Mouse (Mus musculus): ENCODE results near the gene Twsg1. TPM values are rescaled to one million over a fixed set of nuclear protein-coding genes. Genes with fewer than 3 reads are reported as not detected.
"Not testable (repeated sequence)": the region's sequence is repeated elsewhere in the genome, so short reads cannot be mapped to it uniquely, and the experiment has no call there.

Twsg1 gene
- 16.0 and 16.9 TPM in 2 replicates for polyA plus RNA-seq (2015; fragmentation: Nextera tagmentation; extraction: Ambion mirVana)

- no peaks in the 10 kb centered on the region for H3K27me3 ChIP-seq (ENCODE audit: control insufficient read depth, insufficient read depth, low read depth, low read length)
- H3K4me1 ChIP-seq (ENCODE audit: control insufficient read depth, low read depth, low read length): peaks cover 10% of the 10 kb centered on the region
Observed at GRCm38 (mm10) chr17:65950622-65951404, at the start of gene Twsg1. Gene Twsg1, minus strand, starts transcription at chr17:65951226.

GRCm38 (mm10) chr17:65988151-65988820 lies 37.3 kb upstream of the Twsg1 start:
- H3K36me3 ChIP-seq (ENCODE audit: control insufficient read depth, insufficient read depth): no peaks in the 10 kb centered on the region
- no peak overlapping the region for H3K4me2 ChIP-seq (ENCODE audit: low read depth, low read length)
- H3K27me3 ChIP-seq (ENCODE audit: control insufficient read depth, insufficient read depth, low read depth, low read length): no peaks in the 10 kb centered on the region
- H3K27ac ChIP-seq (ENCODE audit: low read length): no peak overlapping the region
- H3K4me1 ChIP-seq (ENCODE audit: control insufficient read depth, low read depth, low read length): peaks cover 6% of the 10 kb centered on the region; the same call in 1 of the 2 replicates
- ATAC-seq (ENCODE audit: low read depth): no peak
- no peak overlapping the region for H3K9ac ChIP-seq (ENCODE audit: low read depth, low read length)
- 23% methylated on average over 3 of the region's 3 CpGs for WGBS (ENCODE audit: insufficient replicate concordance)
- no peak overlapping the region for H3K4me3 ChIP-seq (ENCODE audit: low read depth, low read length)
- H3K9me3 ChIP-seq (replicated peaks; ENCODE audit: control insufficient read depth, low read length): no peaks in the 10 kb centered on the region

More at GRCm38 (mm10) chr17:65950622-65951404, at the start of gene Twsg1:
- H3K27ac ChIP-seq (ENCODE audit: low read length): peak within 1 kb of the TSS; percentile 85
- peak within 1 kb of the TSS; percentile 92 for H3K9ac ChIP-seq (ENCODE audit: low read depth, low read length)
- H3K36me3 ChIP-seq (ENCODE audit: control insufficient read depth, insufficient read depth): no peaks in the 10 kb centered on the region
- peak within 1 kb of the TSS; percentile 91 for H3K4me2 ChIP-seq (ENCODE audit: low read depth, low read length)
- WGBS (ENCODE audit: insufficient replicate concordance): under 1% methylated on average over 86 of the region's 87 CpGs
- H3K4me3 ChIP-seq (ENCODE audit: low read depth, low read length): peak within 1 kb of the TSS; percentile 90
- no peaks in the 10 kb centered on the region for H3K9me3 ChIP-seq (replicated peaks; ENCODE audit: control insufficient read depth, low read length)
- ATAC-seq (ENCODE audit: low read depth): peak; percentile 97

- not testable (repeated sequence) for H3K27me3 ChIP-seq (ENCODE audit: control insufficient read depth, insufficient read depth, low read depth, low read length); H3K36me3 ChIP-seq (ENCODE audit: control insufficient read depth, insufficient read depth); H3K4me3 ChIP-seq (ENCODE audit: low read depth, low read length); H3K4me1 ChIP-seq (ENCODE audit: control insufficient read depth, low read depth, low read length); H3K9ac ChIP-seq (ENCODE audit: low read depth, low read length); H3K9me3 ChIP-seq (replicated peaks; ENCODE audit: control insufficient read depth, low read length); H3K4me2 ChIP-seq (ENCODE audit: low read depth, low read length)
- peak; percentile 73 for ATAC-seq (ENCODE audit: low read depth)
- H3K27ac ChIP-seq (ENCODE audit: low read length): peak overlapping the region; percentile 14; the same call in 1 of the 2 replicates
Observed at GRCm38 (mm10) chr17:65976720-65977119, 25.7 kb upstream of the Twsg1 start.

- Histone ChIP-seq H3K27ac (ENCODE audit: low read length) (no peak overlapping the region), H3K9ac (ENCODE audit: low read depth, low read length) (no peak overlapping the region), H3K4me3 (ENCODE audit: low read depth, low read length) (no peak overlapping the region), H3K36me3 (ENCODE audit: control insufficient read depth, insufficient read depth) (no peaks in the 10 kb centered on the region), H3K9me3 (replicated peaks; ENCODE audit: control insufficient read depth, low read length) (no peaks in the 10 kb centered on the region), H3K27me3 (ENCODE audit: control insufficient read depth, insufficient read depth, low read depth, low read length) (no peaks in the 10 kb centered on the region), H3K4me1 (ENCODE audit: control insufficient read depth, low read depth, low read length) (no peaks in the 10 kb centered on the region), H3K4me2 (ENCODE audit: low read depth, low read length) (no peak overlapping the region)
- no peak for ATAC-seq (ENCODE audit: low read depth)
- WGBS (ENCODE audit: insufficient replicate concordance): 60% methylated on average over 11 of the region's 11 CpGs
Observed at GRCm38 (mm10) chr17:65967751-65968150, 16.7 kb upstream of the Twsg1 start.

GRCm38 (mm10) chr17:65962263-65962662 lies 11.2 kb upstream of the Twsg1 start:
- no peak for ATAC-seq (ENCODE audit: low read depth)
- no peaks in the 10 kb centered on the region for H3K9me3 ChIP-seq (replicated peaks; ENCODE audit: control insufficient read depth, low read length)
- no peaks in the 10 kb centered on the region for H3K4me1 ChIP-seq (ENCODE audit: control insufficient read depth, low read depth, low read length)
- no peak overlapping the region for H3K4me2 ChIP-seq (ENCODE audit: low read depth, low read length)
- H3K9ac ChIP-seq (ENCODE audit: low read depth, low read length): no peak overlapping the region
- no peak overlapping the region for H3K4me3 ChIP-seq (ENCODE audit: low read depth, low read length)
- no peaks in the 10 kb centered on the region for H3K36me3 ChIP-seq (ENCODE audit: control insufficient read depth, insufficient read depth)
- H3K27ac ChIP-seq (ENCODE audit: low read length): no peak overlapping the region
- 91% methylated on average over 2 of the region's 2 CpGs for WGBS (ENCODE audit: insufficient replicate concordance)
- no peaks in the 10 kb centered on the region for H3K27me3 ChIP-seq (ENCODE audit: control insufficient read depth, insufficient read depth, low read depth, low read length)

- H3K4me3 ChIP-seq (ENCODE audit: low read depth, low read length): no peak overlapping the region
- 65% methylated on average over 2 of the region's 2 CpGs for WGBS (ENCODE audit: insufficient replicate concordance)
- H3K36me3 ChIP-seq (ENCODE audit: control insufficient read depth, insufficient read depth): no peaks in the 10 kb centered on the region
- ATAC-seq (ENCODE audit: low read depth): peak; percentile 13; the same call in 1 of the 2 replicates
- H3K9ac ChIP-seq (ENCODE audit: low read depth, low read length): no peak overlapping the region
- no peaks in the 10 kb centered on the region for H3K27me3 ChIP-seq (ENCODE audit: control insufficient read depth, insufficient read depth, low read depth, low read length)
- no peaks in the 10 kb centered on the region for H3K4me1 ChIP-seq (ENCODE audit: control insufficient read depth, low read depth, low read length)
- no peaks in the 10 kb centered on the region for H3K9me3 ChIP-seq (replicated peaks; ENCODE audit: control insufficient read depth, low read length)
- H3K27ac ChIP-seq (ENCODE audit: low read length): no peak overlapping the region
- H3K4me2 ChIP-seq (ENCODE audit: low read depth, low read length): no peak overlapping the region
Observed at GRCm38 (mm10) chr17:65961606-65962136, 10.6 kb upstream of the Twsg1 start.

GRCm38 (mm10) chr17:65959011-65959410 lies 8.0 kb upstream of the Twsg1 start:
- ATAC-seq (ENCODE audit: low read depth): no peak
- Histone ChIP-seq H3K27me3 (ENCODE audit: control insufficient read depth, insufficient read depth, low read depth, low read length) (no peaks in the 10 kb centered on the region), H3K9ac (ENCODE audit: low read depth, low read length) (no peak overlapping the region), H3K9me3 (replicated peaks; ENCODE audit: control insufficient read depth, low read length) (no peaks in the 10 kb centered on the region), H3K4me3 (ENCODE audit: low read depth, low read length) (no peak overlapping the region), H3K27ac (ENCODE audit: low read length) (no peak overlapping the region), H3K4me2 (ENCODE audit: low read depth, low read length) (no peak overlapping the region), H3K4me1 (ENCODE audit: control insufficient read depth, low read depth, low read length) (no peaks in the 10 kb centered on the region), H3K36me3 (ENCODE audit: control insufficient read depth, insufficient read depth) (no peaks in the 10 kb centered on the region)
- WGBS (ENCODE audit: insufficient replicate concordance): 50% methylated on average over 3 of the region's 3 CpGs

GRCm38 (mm10) chr17:65958366-65958765 lies 7.3 kb upstream of the Twsg1 start:
- no peak overlapping the region for H3K4me2 ChIP-seq (ENCODE audit: low read depth, low read length)
- ATAC-seq (ENCODE audit: low read depth): no peak
- H3K27ac ChIP-seq (ENCODE audit: low read length): no peak overlapping the region
- H3K4me1 ChIP-seq (ENCODE audit: control insufficient read depth, low read depth, low read length): no peaks in the 10 kb centered on the region
- no peaks in the 10 kb centered on the region for H3K9me3 ChIP-seq (replicated peaks; ENCODE audit: control insufficient read depth, low read length)
- H3K36me3 ChIP-seq (ENCODE audit: control insufficient read depth, insufficient read depth): no peaks in the 10 kb centered on the region
- no peak overlapping the region for H3K4me3 ChIP-seq (ENCODE audit: low read depth, low read length)
- no peak overlapping the region for H3K9ac ChIP-seq (ENCODE audit: low read depth, low read length)
- H3K27me3 ChIP-seq (ENCODE audit: control insufficient read depth, insufficient read depth, low read depth, low read length): no peaks in the 10 kb centered on the region
- WGBS (ENCODE audit: insufficient replicate concordance): 61% methylated on average over 1 of the region's 1 CpGs

- Histone ChIP-seq H3K27me3 (ENCODE audit: control insufficient read depth, insufficient read depth, low read depth, low read length) (no peaks in the 10 kb centered on the region), H3K9ac (ENCODE audit: low read depth, low read length) (no peak overlapping the region), H3K4me1 (ENCODE audit: control insufficient read depth, low read depth, low read length) (no peaks in the 10 kb centered on the region), H3K4me2 (ENCODE audit: low read depth, low read length) (no peak overlapping the region), H3K36me3 (ENCODE audit: control insufficient read depth, insufficient read depth) (no peaks in the 10 kb centered on the region), H3K9me3 (replicated peaks; ENCODE audit: control insufficient read depth, low read length) (no peaks in the 10 kb centered on the region), H3K27ac (ENCODE audit: low read length) (no peak overlapping the region), H3K4me3 (ENCODE audit: low read depth, low read length) (no peak overlapping the region)
- no peak for ATAC-seq (ENCODE audit: low read depth)
- 75% methylated on average over 8 of the region's 8 CpGs for WGBS (ENCODE audit: insufficient replicate concordance)
Observed at GRCm38 (mm10) chr17:65957782-65958325, 6.8 kb upstream of the Twsg1 start.
